Mouse (Mus musculus) ES-E14 (cell line): ENCODE measurements around the gene Tbc1d30. TPM values are rescaled to one million over a fixed set of nuclear protein-coding genes. Genes with fewer than 3 reads are reported as not detected.

Experiments used
- DNase-seq: peaks from one replicate; pipeline ENCODE4 v3.0.0-alpha.2; 2013; ENCODE audit warnings: low read depth, low spot score
- H3K27ac ChIP-seq: 2 replicates; pipeline ENCODE4 v1.5.1; 2012; ENCODE audit warnings: low read depth, mild to moderate bottlenecking, low read length, moderate library complexity, mixed read lengths; ENCODE audit not compliant: poor library complexity, insufficient read depth, severe bottlenecking
- H3K36me3 ChIP-seq: 2 replicates; pipeline ENCODE4 v1.6.1; 2012; ENCODE audit warnings: mild to moderate bottlenecking, low read length, moderate library complexity, mixed read lengths; ENCODE audit not compliant: control insufficient read depth, poor library complexity, insufficient read depth, severe bottlenecking
- H3K4me1 ChIP-seq, 2 experiments: fragments of 150-350 bp in 1 of 2; sonication (generic) in 1 of 2; 2 replicates each; pipeline ENCODE4 v1.6.1; 2012; ENCODE audit warnings: low read length in 2 of 2, mild to moderate bottlenecking in 1 of 2, mixed read lengths in 1 of 2; ENCODE audit not compliant: control insufficient read depth in 2 of 2, insufficient read depth in 2 of 2, poor library complexity in 1 of 2
- H3K4me3 ChIP-seq, 2 experiments: fragments of 150-350 bp in 1 of 2; sonication (generic) in 1 of 2; 2 replicates each; pipeline ENCODE4 v1.5.1; 2012; ENCODE audit warnings: low read length in 2 of 2, low read depth in 1 of 2, mild to moderate bottlenecking in 1 of 2, mixed read lengths in 1 of 2; ENCODE audit not compliant: insufficient read depth in 1 of 2, poor library complexity in 1 of 2, severe bottlenecking in 1 of 2
- H3K9ac ChIP-seq: 2 replicates; pipeline ENCODE4 v1.6.1; 2012; ENCODE audit warnings: low read depth, mild to moderate bottlenecking, low read length, mixed read lengths; ENCODE audit not compliant: poor library complexity, insufficient read depth, severe bottlenecking
- H3K9me3 ChIP-seq: fragments of 150-350 bp; sonication (generic); 2 replicates; pipeline ENCODE4 v1.6.1; 2012; ENCODE audit warnings: low read depth, mild to moderate bottlenecking, low read length; ENCODE audit not compliant: control insufficient read depth, insufficient read depth
- CHD2 ChIP-seq: IDR thresholded peaks from 2 replicates; pipeline ENCODE4 v1.6.1; 2014; ENCODE audit warnings: mild to moderate bottlenecking, low read depth, low read length, inconsistent platforms
- HCFC1 ChIP-seq: IDR thresholded peaks from 2 replicates; pipeline ENCODE4 v1.6.1; 2012; ENCODE audit warnings: low read length, inconsistent platforms, borderline replicate concordance; ENCODE audit not compliant: insufficient read depth
- MAFK ChIP-seq: IDR thresholded peaks from 2 replicates; pipeline ENCODE4 v1.6.1; 2014; ENCODE audit warnings: mild to moderate bottlenecking, low read depth, low read length, inconsistent platforms; ENCODE audit not compliant: insufficient read depth
- ZC3H11A ChIP-seq: IDR thresholded peaks from 2 replicates; pipeline ENCODE4 v1.6.1; 2012; ENCODE audit warnings: low read depth, mild to moderate bottlenecking, inconsistent platforms, low read length, borderline replicate concordance
- ZNF384 ChIP-seq: IDR thresholded peaks from 2 replicates; pipeline ENCODE4 v1.6.1; 2012; ENCODE audit warnings: low read depth, low read length, inconsistent platforms
- in situ Hi-C, 2 experiments: fragments of 600-800 bp; cut with MboI; formaldehyde crosslinking; loops; one replicate each; pipeline ENCODE4 v1.15.1; 2025; ENCODE audit warnings: low sequenced_read_pairs in 2 of 2, inconsistent platforms in 1 of 2; ENCODE audit not compliant: unreplicated experiment in 2 of 2
- total RNA-seq: library from RNA; depleted of rRNA; stranded (reverse); fragments of 300-350 nt; gene quantifications from 2 replicates; pipeline ENCODE4 v1.2.3, GENCODE M21; 2012

Tbc1d30 gene
- total RNA-seq, 1 experiment: 0.45 TPM

GRCm38 (mm10) chr10:121242596-121242995 lies 108.5 kb downstream of the Tbc1d30 start:
- TF ChIP-seq ZNF384: no peak
- no peak for TF ChIP-seq CHD2
- TF ChIP-seq MAFK: no peak
- TF ChIP-seq HCFC1: no peak
- no peak for TF ChIP-seq ZC3H11A
- H3K4me1 ChIP-seq: no peaks in the 10 kb centered on the region
- no peaks in the 10 kb centered on the region for H3K36me3 ChIP-seq
- no peak for DNase-seq
- no peak overlapping the region for H3K4me3 ChIP-seq
- H3K27ac ChIP-seq: no peak overlapping the region
- H3K9ac ChIP-seq: no peak overlapping the region
- in situ Hi-C loops: no loop called here
- H3K9me3 ChIP-seq: no peaks in the 10 kb centered on the region

GRCm38 (mm10) chr10:121239065-121239464 lies 112.0 kb downstream of the Tbc1d30 start:
- no peak overlapping the region for H3K9ac ChIP-seq
- no peak overlapping the region for H3K27ac ChIP-seq
- H3K9me3 ChIP-seq: no peaks in the 10 kb centered on the region
- no peaks in the 10 kb centered on the region for H3K36me3 ChIP-seq
- in situ Hi-C loops: no loop called here
- no peak overlapping the region for H3K4me3 ChIP-seq
- no peaks in the 10 kb centered on the region for H3K4me1 ChIP-seq
- no peak for DNase-seq
- no peak for TF ChIP-seq HCFC1
- TF ChIP-seq ZC3H11A: no peak
- no peak for TF ChIP-seq MAFK
- no peak for TF ChIP-seq CHD2
- TF ChIP-seq ZNF384: no peak

- Histone ChIP-seq H3K4me3 (no peak overlapping the region), H3K9me3 (no peaks in the 10 kb centered on the region), H3K36me3 (no peaks in the 10 kb centered on the region), H3K9ac (no peak overlapping the region), H3K4me1 (no peaks in the 10 kb centered on the region), H3K27ac (no peak overlapping the region)
- in situ Hi-C loops: no loop called here
- TF ChIP-seq ZNF384 (no peak), ZC3H11A (no peak), MAFK (no peak), CHD2 (no peak), HCFC1 (no peak)
- DNase-seq: no peak
Measured at GRCm38 (mm10) chr10:121238551-121238950, 112.5 kb downstream of the Tbc1d30 start.

- Histone ChIP-seq H3K9me3 (no peaks in the 10 kb centered on the region), H3K36me3 (no peaks in the 10 kb centered on the region), H3K4me1 (no peaks in the 10 kb centered on the region), H3K27ac (no peak overlapping the region), H3K4me3 (no peak overlapping the region), H3K9ac (no peak overlapping the region)
- in situ Hi-C loops: no loop called here
- no peak for DNase-seq
- TF ChIP-seq ZC3H11A (no peak), MAFK (no peak), ZNF384 (no peak), HCFC1 (no peak), CHD2 (no peak)
Measured at GRCm38 (mm10) chr10:121237377-121237776, 113.7 kb downstream of the Tbc1d30 start.
